Mouse (Mus musculus): Measurements from ENCODE around the gene Syngr1.

DNA sequence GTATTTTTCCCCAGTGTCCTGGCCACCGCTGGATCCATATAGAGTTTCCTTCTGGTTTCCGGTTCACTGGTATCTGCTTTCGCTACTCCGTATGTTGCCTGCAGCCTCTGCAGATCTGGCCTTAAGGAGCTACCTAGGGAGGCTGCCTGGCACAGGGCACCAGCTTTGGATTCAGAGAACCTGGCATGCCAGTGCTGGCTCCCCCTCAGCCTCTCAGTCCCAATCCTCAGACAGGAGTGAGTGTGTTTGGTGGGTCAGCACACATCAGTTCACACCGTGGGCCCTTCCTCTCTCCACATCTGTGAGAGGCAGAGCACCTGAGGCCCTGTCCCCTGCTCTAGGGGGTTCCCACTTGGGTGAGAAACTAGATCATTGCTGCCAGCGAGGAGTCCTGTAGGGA is 10.4 kb downstream of the Syngr1 start:
- TF ChIP-seq CTCF (IDR thresholded peaks at IDR 0.05; ENCODE audit: low read depth), result no peak
- TF ChIP-seq EP300 (IDR thresholded peaks at IDR 0.05; ENCODE audit: low read depth), result no peak

All from liver, postnatal 0 days (tissue).